Mouse (Mus musculus) midbrain, postnatal 0 days (tissue): ENCODE measurements at regions not wholly inside any gene's neighbourhood (a gene's known extent, or its start where the extent isn't known, plus 50 kb on each side); places are given as distances from the start of the nearest gene placed in this dataset.

Experiments
- ATAC-seq: fragments of 200-750 bp; cut with Nextera tagmentation; 2 replicates; pipeline ENCODE4 v1.8.0; 2017; ENCODE audit warnings: moderate number of reproducible peaks, mild to moderate bottlenecking, moderate TSS enrichment, moderate library complexity; ENCODE audit not compliant: low FRiP score
- DNase-seq: peaks from one replicate; pipeline ENCODE4 v3.0.0-alpha.2; 2015; ENCODE audit warnings: low spot score
- H3K27ac ChIP-seq: fragments of 300-500 bp; sonication (generic); 2 replicates; pipeline ENCODE4 v1.5.1; 2014; ENCODE audit warnings: low read depth, mild to moderate bottlenecking, low read length, mixed read lengths
- H3K27me3 ChIP-seq: fragments of 300-500 bp; sonication (generic); 2 replicates; pipeline ENCODE4 v1.6.1; 2014; ENCODE audit warnings: low read length, control low read depth, mixed read lengths; ENCODE audit not compliant: insufficient read depth
- H3K36me3 ChIP-seq: fragments of 300-500 bp; sonication (generic); 2 replicates; pipeline ENCODE4 v1.6.1; 2014; ENCODE audit warnings: low read length, control low read depth, mixed read lengths; ENCODE audit not compliant: insufficient read depth
- H3K4me1 ChIP-seq: fragments of 300-500 bp; sonication (generic); 2 replicates; pipeline ENCODE4 v1.6.1; 2014; ENCODE audit warnings: mild to moderate bottlenecking, control low read depth, antibody characterized with exemption, low read length, mixed read lengths; ENCODE audit not compliant: insufficient read depth
- H3K4me2 ChIP-seq: fragments of 300-500 bp; sonication (generic); 2 replicates; pipeline ENCODE4 v1.6.1; 2014; ENCODE audit warnings: low read depth, mild to moderate bottlenecking, low read length, mixed read lengths; ENCODE audit not compliant: poor library complexity, severe bottlenecking
- H3K4me3 ChIP-seq: fragments of 300-500 bp; sonication (generic); 2 replicates; pipeline ENCODE4 v1.5.1; 2014; ENCODE audit warnings: low read depth, mild to moderate bottlenecking, low read length, moderate library complexity
- H3K9ac ChIP-seq: fragments of 300-500 bp; sonication (generic); replicated peaks from 2 replicates; pipeline ENCODE4 v1.6.1; 2014; ENCODE audit warnings: mild to moderate bottlenecking, low read length, moderate library complexity, mixed read lengths; ENCODE audit not compliant: poor library complexity, severe bottlenecking
- H3K9me3 ChIP-seq: fragments of 300-500 bp; sonication (generic); 2 replicates; pipeline ENCODE4 v1.6.1; 2016; ENCODE audit warnings: low read length, control low read depth
- CTCF ChIP-seq: IDR thresholded peaks from 2 replicates; pipeline ENCODE4 v1.5.1; 2016; ENCODE audit warnings: antibody characterized with exemption, mild to moderate bottlenecking
- WGBS: fragments of 180-500 bp; shearing (Covaris S2); extraction: QIAGEN DNeasy Blood & Tissue Kit; methylation state at CpG from one replicate; pipeline ENCODE4 v1.1.7; 2014; 5-methylcytosine and 5-hydroxymethylcytosine counted together

GRCm38 (mm10) chr3:43923497-43923896 lies 1454.7 kb upstream of the Pcdh10 start:
- DNase-seq, result peak; percentile 52
- TF ChIP-seq CTCF, result no peak
- Histone ChIP-seq H3K9me3 (no peaks in the 10 kb centered on the region), H3K4me1 (no peaks in the 10 kb centered on the region), H3K27ac (no peak overlapping the region), H3K36me3 (no peaks in the 10 kb centered on the region), H3K27me3 (no peaks in the 10 kb centered on the region), H3K9ac (no peak overlapping the region), H3K4me3 (no peak overlapping the region), H3K4me2 (no peak overlapping the region)
- ATAC-seq, result no peak
- 41% methylated on average over 4 of the region's 4 CpGs for WGBS

- 81% methylated on average over 3 of the region's 3 CpGs for WGBS
- no peaks in the 10 kb centered on the region for H3K9me3 ChIP-seq
- no peak overlapping the region for H3K27ac ChIP-seq
- no peak overlapping the region for H3K4me2 ChIP-seq
- no peaks in the 10 kb centered on the region for H3K4me1 ChIP-seq
- no peaks in the 10 kb centered on the region for H3K36me3 ChIP-seq
- H3K4me3 ChIP-seq, result no peak overlapping the region
- peak; percentile 11 for DNase-seq
- no peak for TF ChIP-seq CTCF
- ATAC-seq, result no peak
- no peaks in the 10 kb centered on the region for H3K27me3 ChIP-seq
- no peak overlapping the region for H3K9ac ChIP-seq
Measured at GRCm38 (mm10) chr3:43945780-43946179, 1432.4 kb upstream of the Pcdh10 start.
